Mouse (Mus musculus) stomach, embryonic 16.5 days (tissue): ENCODE data around the gene Defb26. TPM values are rescaled to one million over a fixed set of nuclear protein-coding genes. Genes with fewer than 3 reads are reported as not detected.

Experiments used
- ATAC-seq: fragments of 200-750 bp; cut with Nextera tagmentation; 2 replicates; pipeline ENCODE4 v1.8.0; 2017; ENCODE audit warnings: moderate number of reproducible peaks, moderate TSS enrichment; ENCODE audit not compliant: insufficient read depth, low FRiP score
- H3K27ac ChIP-seq: fragments of 300-500 bp; sonication (generic); 2 replicates; pipeline ENCODE4 v1.5.1; 2014; ENCODE audit warnings: low read length
- H3K27me3 ChIP-seq: fragments of 300-500 bp; sonication (generic); 2 replicates; pipeline ENCODE4 v1.6.1; 2014; ENCODE audit warnings: low read length, control low read depth, mixed read lengths; ENCODE audit not compliant: control insufficient read depth, insufficient read depth
- H3K36me3 ChIP-seq: fragments of 300-500 bp; sonication (generic); 2 replicates; pipeline ENCODE4 v1.6.1; 2014; ENCODE audit warnings: low read length; ENCODE audit not compliant: control insufficient read depth, insufficient read depth
- H3K4me1 ChIP-seq: fragments of 300-500 bp; sonication (generic); 2 replicates; pipeline ENCODE4 v1.6.1; 2014; ENCODE audit warnings: low read length, control low read depth, mixed read lengths; ENCODE audit not compliant: control insufficient read depth, insufficient read depth
- H3K4me2 ChIP-seq: fragments of 300-500 bp; sonication (generic); 2 replicates; pipeline ENCODE4 v1.6.1; 2014; ENCODE audit warnings: low read depth, low read length, mixed read lengths
- H3K4me3 ChIP-seq: fragments of 300-500 bp; sonication (generic); replicated peaks from 2 replicates; pipeline ENCODE4 v1.5.1; 2014; ENCODE audit warnings: mild to moderate bottlenecking, low read length
- H3K9ac ChIP-seq: fragments of 300-500 bp; sonication (generic); 2 replicates; pipeline ENCODE4 v1.6.1; 2014; ENCODE audit warnings: low read length
- H3K9me3 ChIP-seq: fragments of 300-500 bp; sonication (generic); replicated peaks from 2 replicates; pipeline ENCODE4 v1.6.1; 2016; ENCODE audit warnings: low read length, control low read depth; ENCODE audit not compliant: control insufficient read depth
- whole genome bisulfite sequencing: fragments of 180-500 bp; shearing (Covaris S2); extraction: QIAGEN DNeasy Blood & Tissue Kit; methylation state at CpG from one replicate; pipeline ENCODE4 v1.1.7; 2014; 5-methylcytosine and 5-hydroxymethylcytosine counted together
- polyA plus RNA-seq: library from polyadenylated mRNA; unstranded; fragments of >200 nt; fragmentation: Nextera tagmentation; extraction: Ambion mirVana; gene quantifications from 2 replicates; pipeline ENCODE4 v1.2.1, GENCODE M21; 2015

Gene Defb26
- polyA plus RNA-seq, 1 experiment from 2014 or later: not detected

DNA sequence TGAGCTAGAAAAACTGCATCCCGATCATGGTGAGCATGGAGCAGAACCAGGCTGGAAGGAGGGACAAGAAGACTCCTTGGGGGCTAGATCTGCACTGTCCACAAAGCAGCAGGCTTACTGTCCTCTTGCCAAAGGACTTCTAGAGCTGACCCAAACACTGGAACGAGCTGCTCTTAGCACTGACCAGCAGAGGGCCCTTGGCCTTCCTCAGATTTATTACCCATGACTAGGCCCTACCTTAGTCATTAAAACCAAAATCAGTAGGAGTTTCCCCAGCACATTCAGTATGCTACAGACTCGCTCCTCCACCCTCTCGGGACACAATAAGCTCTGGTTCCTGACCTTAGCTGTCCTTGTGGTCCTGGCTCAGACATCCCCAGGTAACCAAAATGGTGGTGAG is 6.5 kb upstream of the Defb26 start, which contains the start of gene Defb28:
Defb28 (plus strand) TSS at position 275 of the 400 bp plus-strand sequence.
- 63% methylated on average over 4 of the region's 4 CpGs for WGBS
- Histone ChIP-seq H3K36me3 (no peaks in the 10 kb centered on the region), H3K4me2 (no peak within 1 kb of the TSS), H3K4me1 (no peaks in the 10 kb centered on the region), H3K9me3 (no peaks in the 10 kb centered on the region), H3K27me3 (no peaks in the 10 kb centered on the region), H3K4me3 (no peak within 1 kb of the TSS), H3K27ac (no peak within 1 kb of the TSS), H3K9ac (no peak within 1 kb of the TSS)
- ATAC-seq: no peak

DNA sequence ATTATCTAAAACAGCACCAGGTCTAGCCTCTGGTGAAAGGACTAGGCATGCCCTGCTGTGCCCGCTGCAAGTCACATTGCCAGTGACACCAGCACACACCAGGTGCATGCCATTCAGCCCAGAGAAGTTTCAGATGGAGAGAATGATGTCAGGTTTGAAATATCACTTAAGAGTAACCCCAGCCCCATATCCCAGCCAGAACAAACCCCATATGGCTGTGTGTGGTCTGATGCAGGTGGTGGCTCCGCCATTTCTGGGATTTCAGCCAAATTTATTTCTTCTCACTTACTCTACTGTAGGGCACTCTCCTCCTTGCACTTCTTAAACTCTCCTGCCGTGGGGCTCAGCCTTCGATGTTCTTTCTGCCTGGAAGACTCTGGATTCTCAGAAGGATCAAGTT is 4.6 kb upstream of the Defb26 start:
- Histone ChIP-seq H3K27ac (no peak overlapping the region), H3K4me2 (no peak overlapping the region), H3K4me1 (no peaks in the 10 kb centered on the region), H3K27me3 (no peaks in the 10 kb centered on the region), H3K4me3 (no peak overlapping the region), H3K36me3 (no peaks in the 10 kb centered on the region), H3K9ac (no peak overlapping the region), H3K9me3 (no peaks in the 10 kb centered on the region)
- WGBS: 54% methylated on average over 4 of the region's 4 CpGs
- ATAC-seq: no peak

DNA sequence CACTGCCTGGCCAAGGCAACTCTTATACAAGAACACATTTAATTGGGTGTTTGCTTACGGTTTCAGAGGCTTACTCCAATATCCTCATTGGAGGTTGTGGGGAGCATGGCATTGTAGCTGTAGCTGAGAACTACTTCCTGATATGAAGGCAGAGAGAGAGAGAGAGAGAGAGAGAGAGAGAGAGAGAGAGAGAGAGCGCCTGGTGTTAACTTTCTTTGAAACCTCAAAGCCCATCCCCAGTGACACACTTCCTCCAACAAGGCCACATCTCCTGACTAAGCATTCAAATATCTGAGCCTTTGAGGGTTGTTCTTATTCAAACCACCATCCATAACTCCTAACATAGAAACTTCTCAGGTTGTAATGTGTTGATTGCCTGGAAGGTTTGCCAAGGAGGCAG is 7.5 kb downstream of the Defb26 start:
- WGBS: 70% methylated on average over 2 of the region's 2 CpGs

DNA sequence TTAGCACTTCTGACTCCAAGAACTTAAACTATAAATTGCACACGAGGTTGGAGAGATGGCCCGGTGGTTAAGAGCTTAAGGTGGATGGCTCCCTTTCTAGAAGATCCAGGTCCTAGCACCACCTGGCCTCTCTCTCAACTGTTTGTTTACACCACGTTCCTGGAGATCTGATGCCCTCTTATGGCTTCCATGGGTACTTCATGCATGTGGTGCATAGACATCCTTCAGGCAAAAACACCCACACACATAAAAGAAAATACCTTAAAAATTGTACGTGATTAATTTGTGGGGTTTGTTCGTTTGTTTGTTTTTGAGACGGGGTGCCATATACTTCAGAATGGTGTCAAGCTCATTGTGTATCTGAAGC is 10.6 kb downstream of the Defb26 start:
- no peaks in the 10 kb centered on the region for H3K4me1 ChIP-seq
- H3K9ac ChIP-seq: no peak overlapping the region
- no peaks in the 10 kb centered on the region for H3K27me3 ChIP-seq
- H3K4me3 ChIP-seq: no peak overlapping the region
- no peak for ATAC-seq
- H3K36me3 ChIP-seq: no peaks in the 10 kb centered on the region
- no peaks in the 10 kb centered on the region for H3K9me3 ChIP-seq
- H3K4me2 ChIP-seq: no peak overlapping the region
- no peak overlapping the region for H3K27ac ChIP-seq
- 74% methylated on average over 6 of the region's 6 CpGs for WGBS

More for the DNA sequence above, 7.5 kb downstream of the Defb26 start:
- Histone ChIP-seq H3K4me3 (no peak overlapping the region), H3K27me3 (no peaks in the 10 kb centered on the region), H3K27ac (no peak overlapping the region), H3K9me3 (no peaks in the 10 kb centered on the region), H3K9ac (no peak overlapping the region), H3K4me1 (no peaks in the 10 kb centered on the region), H3K4me2 (no peak overlapping the region), H3K36me3 (no peaks in the 10 kb centered on the region)
- ATAC-seq: no peak

DNA sequence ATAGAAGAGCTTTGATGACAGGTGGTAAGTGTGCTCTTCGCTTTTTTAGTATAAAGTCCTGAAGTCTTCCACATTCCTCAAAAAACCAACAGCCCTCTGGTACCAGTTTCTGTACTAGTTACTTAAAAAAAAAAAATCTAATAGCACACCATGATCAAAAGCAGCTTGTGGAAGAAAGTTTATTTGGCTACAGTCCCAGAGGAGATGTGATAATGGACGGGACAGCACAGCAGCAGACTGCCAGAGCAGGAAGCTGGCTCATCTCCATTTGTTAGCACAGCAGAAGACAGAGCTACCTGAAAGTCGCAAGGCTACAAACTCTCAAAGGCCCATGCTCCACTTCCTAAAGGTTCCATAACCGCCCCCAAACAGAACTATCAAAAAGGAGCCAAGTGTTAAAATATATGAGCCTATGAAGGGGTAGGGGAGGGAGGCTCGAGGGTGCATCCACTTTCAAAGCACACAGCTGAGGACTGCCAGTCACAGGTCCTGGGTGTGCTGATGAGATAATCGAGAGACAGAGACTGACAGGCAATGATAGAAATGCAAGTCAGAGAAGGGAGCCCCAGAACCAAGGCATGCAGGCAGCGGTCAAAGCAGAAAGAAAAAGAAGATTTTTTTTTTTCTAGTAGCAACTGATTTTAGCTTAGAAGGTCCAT is 11.2 kb downstream of the Defb26 start:
- ATAC-seq: no peak
- no peak overlapping the region for H3K9ac ChIP-seq
- no peaks in the 10 kb centered on the region for H3K27me3 ChIP-seq
- H3K4me1 ChIP-seq: no peaks in the 10 kb centered on the region
- H3K27ac ChIP-seq: no peak overlapping the region
- no peak overlapping the region for H3K4me2 ChIP-seq
- H3K36me3 ChIP-seq: no peaks in the 10 kb centered on the region
- H3K9me3 ChIP-seq: no peaks in the 10 kb centered on the region
- no peak overlapping the region for H3K4me3 ChIP-seq
- 65% methylated on average over 7 of the region's 7 CpGs for WGBS

DNA sequence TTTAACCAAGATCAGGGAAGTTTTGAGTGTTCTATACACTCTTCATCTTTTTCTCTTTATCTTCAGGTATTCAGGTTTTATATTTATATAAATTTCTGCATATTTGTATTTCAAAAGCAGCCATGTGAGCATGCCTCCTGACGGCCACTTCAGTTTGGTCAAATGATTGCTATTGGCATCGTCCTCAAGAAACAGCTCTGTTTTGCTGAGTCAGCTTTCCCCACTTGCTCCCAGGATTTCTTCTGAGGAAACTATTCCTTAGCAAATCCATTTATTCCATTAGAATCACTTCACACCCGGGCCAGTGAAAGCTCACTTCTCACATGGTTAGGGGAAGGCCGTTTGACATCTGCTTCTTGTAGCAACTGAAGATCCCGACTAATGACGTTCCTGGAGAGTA is 13.5 kb downstream of the Defb26 start:
- Histone ChIP-seq H3K9ac (no peak overlapping the region), H3K4me3 (no peak overlapping the region), H3K4me1 (no peaks in the 10 kb centered on the region), H3K9me3 (no peaks in the 10 kb centered on the region), H3K36me3 (no peaks in the 10 kb centered on the region), H3K27me3 (no peaks in the 10 kb centered on the region), H3K4me2 (no peak overlapping the region), H3K27ac (no peak overlapping the region)
- ATAC-seq: no peak
- 64% methylated on average over 6 of the region's 6 CpGs for WGBS

DNA sequence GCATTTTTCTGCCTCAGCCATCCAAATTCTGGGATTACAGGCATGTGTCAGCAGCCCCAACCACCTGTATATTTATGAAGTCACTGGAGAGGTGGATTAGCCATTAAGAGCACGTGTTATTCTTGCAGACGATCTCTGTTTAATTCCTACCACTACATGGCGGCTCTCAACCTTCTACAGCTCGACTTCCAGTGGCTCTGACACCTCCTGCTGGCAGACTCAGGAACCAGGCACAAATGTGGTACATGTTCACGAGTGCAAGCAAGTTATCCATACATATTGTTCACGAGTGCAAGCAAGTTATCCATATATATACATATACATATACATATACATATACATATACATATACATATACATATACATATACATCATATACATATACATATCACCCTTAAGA is 18.3 kb downstream of the Defb26 start:
- no peaks in the 10 kb centered on the region for H3K9me3 ChIP-seq
- 73% methylated on average over 6 of the region's 6 CpGs for WGBS
- H3K27me3 ChIP-seq: no peaks in the 10 kb centered on the region
- H3K4me2 ChIP-seq: no peak overlapping the region
- H3K27ac ChIP-seq: no peak overlapping the region
- H3K9ac ChIP-seq: no peak overlapping the region
- no peak overlapping the region for H3K4me3 ChIP-seq
- no peak for ATAC-seq
- H3K4me1 ChIP-seq: no peaks in the 10 kb centered on the region
- no peaks in the 10 kb centered on the region for H3K36me3 ChIP-seq

DNA sequence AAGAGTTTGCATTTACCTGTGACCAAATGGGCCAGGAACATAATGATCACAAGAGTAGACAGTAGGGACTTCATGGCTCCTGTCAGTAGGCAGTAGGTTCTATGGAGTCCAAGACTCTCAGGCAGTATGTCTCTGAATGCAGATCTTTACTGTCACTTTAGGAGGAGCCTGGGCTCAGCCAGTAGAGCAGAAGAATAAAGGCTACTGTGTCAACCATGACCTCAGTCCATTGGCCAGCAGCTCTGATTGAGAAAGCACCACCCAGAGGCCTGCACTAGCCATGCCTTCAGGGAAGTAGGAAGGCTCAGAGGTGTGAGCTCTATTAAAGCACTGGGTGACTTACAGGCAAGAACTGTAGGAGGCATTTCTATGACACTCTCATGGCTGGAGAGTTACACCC is 21.5 kb downstream of the Defb26 start, which contains the start of gene Defb22:
Defb22 (minus strand) TSS at position 101 of the 400 bp plus-strand sequence.
- no peak within 1 kb of the TSS for H3K9ac ChIP-seq
- no peaks in the 10 kb centered on the region for H3K36me3 ChIP-seq
- no peaks in the 10 kb centered on the region for H3K27me3 ChIP-seq
- ATAC-seq: no peak
- no peak within 1 kb of the TSS for H3K4me2 ChIP-seq
- H3K4me1 ChIP-seq: no peaks in the 10 kb centered on the region
- no peak within 1 kb of the TSS for H3K4me3 ChIP-seq
- H3K9me3 ChIP-seq: no peaks in the 10 kb centered on the region
- H3K27ac ChIP-seq: no peak within 1 kb of the TSS

DNA sequence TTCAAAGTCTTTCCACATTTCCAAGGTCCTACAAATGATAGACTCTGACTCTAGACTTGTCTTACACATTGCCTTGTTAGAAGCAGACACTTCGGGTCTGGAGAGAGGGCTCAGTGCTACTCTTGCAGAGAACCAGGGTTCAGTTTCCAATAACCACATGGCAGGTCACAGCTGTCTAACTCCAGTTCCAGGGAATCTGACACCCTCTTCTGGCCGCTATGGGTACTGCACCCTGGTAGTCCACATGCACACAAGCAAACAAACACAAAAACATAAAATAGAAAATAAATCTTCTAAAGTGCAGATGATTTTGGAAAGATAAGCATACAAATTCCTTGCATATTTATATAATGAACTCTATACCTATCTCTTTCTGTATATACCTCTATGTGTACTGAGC is 24.5 kb downstream of the Defb26 start:
- H3K27ac ChIP-seq: no peak overlapping the region
- H3K4me1 ChIP-seq: no peaks in the 10 kb centered on the region
- no peak for ATAC-seq
- H3K4me3 ChIP-seq: no peak overlapping the region
- no peak overlapping the region for H3K9ac ChIP-seq
- no peaks in the 10 kb centered on the region for H3K27me3 ChIP-seq
- H3K9me3 ChIP-seq: no peaks in the 10 kb centered on the region
- WGBS: 73% methylated on average over 2 of the region's 2 CpGs
- H3K36me3 ChIP-seq: no peaks in the 10 kb centered on the region
- H3K4me2 ChIP-seq: no peak overlapping the region
